8 mouse cellular contexts compared by ENCODE assay signal in the genomic region with DNA sequence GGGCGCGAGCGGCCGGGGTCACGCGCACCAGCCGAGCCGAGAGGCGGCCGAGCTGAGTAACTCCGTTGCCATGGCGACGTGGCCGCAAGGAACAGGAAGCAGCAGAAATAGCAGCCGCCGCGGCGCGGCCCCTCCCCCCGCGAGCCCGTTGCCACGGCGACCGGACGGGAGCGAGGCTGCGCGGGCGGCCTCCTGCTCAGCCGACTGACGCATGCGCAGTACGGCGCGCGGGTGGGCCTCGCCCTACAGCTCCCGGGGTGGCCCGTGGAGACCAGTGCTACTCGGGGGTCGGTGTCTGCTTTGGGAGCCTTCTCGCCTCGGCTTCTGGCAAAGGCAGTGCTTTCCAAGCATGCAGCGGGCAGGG.
A peak's percentile ranks its signal among the peaks of the same experiment; 100 is the strongest.
DNase-seq lines count a peak whose midpoint lies in the region; ATAC-seq and TF ChIP-seq lines count a peak whose summit lies in the region.

No protein-coding gene starts in this region.

- DNase-seq in CD4-positive helper T cell, adult 2 months (ENCODE audit: low read depth, low spot score) = peak; percentile 98
- DNase-seq in brain, embryonic 18.5 days (ENCODE audit: low read depth, low spot score) = peak; percentile 96
- DNase-seq in kidney, postnatal 0 days (ENCODE audit: low spot score) = peak; percentile 98
- peak; percentile 99 for DNase-seq in liver, embryonic 11.5 days (ENCODE audit: low spot score)
- DNase-seq in naive thymus-derived CD4-positive, alpha-beta T cell, adult 2 months (ENCODE audit: low read depth) = peak; percentile 99

- H3K4me3 ChIP-seq in heart, embryonic 12.5 days = peak overlapping the region; percentile 45
- peak overlapping the region; percentile 26 for H3K4me3 ChIP-seq in kidney, postnatal 0 days (replicated peaks; ENCODE audit: low read depth, low read length)
- H3K4me3 ChIP-seq in liver, embryonic 11.5 days (ENCODE audit: low read depth, low read length) = peak overlapping the region; percentile 61
- H3K4me3 ChIP-seq in stomach, embryonic 14.5 days (ENCODE audit: low read depth, low read length) = peak overlapping the region; percentile 40

- H3K27me3 ChIP-seq in heart, embryonic 12.5 days (replicated peaks) = no peaks in the 10 kb centered on the region
- H3K27me3 ChIP-seq in kidney, postnatal 0 days (ENCODE audit: insufficient read depth, low read length) = no peaks in the 10 kb centered on the region
- H3K27me3 ChIP-seq in liver, embryonic 11.5 days (replicated peaks; ENCODE audit: control insufficient read depth, insufficient read depth, low read length) = no peaks in the 10 kb centered on the region
- no peaks in the 10 kb centered on the region for H3K27me3 ChIP-seq in stomach, embryonic 14.5 days (ENCODE audit: control insufficient read depth, insufficient read depth, low read length)

- no peaks in the 10 kb centered on the region for H3K9me3 ChIP-seq in heart, embryonic 12.5 days (replicated peaks)
- H3K9me3 ChIP-seq in kidney, postnatal 0 days (replicated peaks; ENCODE audit: low read length) = no peaks in the 10 kb centered on the region
- H3K9me3 ChIP-seq in liver, embryonic 11.5 days (ENCODE audit: control insufficient read depth, low read length) = no peaks in the 10 kb centered on the region
- H3K9me3 ChIP-seq in stomach, embryonic 14.5 days (ENCODE audit: control insufficient read depth, low read depth, low read length) = no peaks in the 10 kb centered on the region

- H3K36me3 ChIP-seq in heart, embryonic 12.5 days = no peaks in the 10 kb centered on the region
- H3K36me3 ChIP-seq in kidney, postnatal 0 days (ENCODE audit: insufficient read depth, low read length) = no peaks in the 10 kb centered on the region
- no peaks in the 10 kb centered on the region for H3K36me3 ChIP-seq in liver, embryonic 11.5 days (ENCODE audit: control insufficient read depth, insufficient read depth, low read length)
- no peaks in the 10 kb centered on the region for H3K36me3 ChIP-seq in stomach, embryonic 14.5 days (ENCODE audit: control insufficient read depth, insufficient read depth, low read length)

- ATAC-seq in erythroid progenitor cell, adult 5-6 weeks (replicated peaks; ENCODE audit: low FRiP score, poor library complexity, severe bottlenecking) = peak; percentile 69
- peak; percentile 90 for ATAC-seq in heart, embryonic 12.5 days (ENCODE audit: insufficient number of reproducible peaks, low FRiP score)
- peak; percentile 80 for ATAC-seq in kidney, postnatal 0 days (replicated peaks; ENCODE audit: low FRiP score, low read depth)
- ATAC-seq in liver, embryonic 11.5 days (replicated peaks; ENCODE audit: low FRiP score) = peak; percentile 87
- peak; percentile 81 for ATAC-seq in stomach, embryonic 14.5 days (ENCODE audit: insufficient number of reproducible peaks, insufficient read depth, low FRiP score, low read depth)

- 0% methylated on average over 45 of the region's 45 CpGs for WGBS in heart, embryonic 12.5 days
- under 1% methylated on average over 45 of the region's 45 CpGs for WGBS in kidney, postnatal 0 days
- WGBS in liver, embryonic 11.5 days = under 1% methylated on average over 44 of the region's 45 CpGs
- WGBS in stomach, embryonic 14.5 days = under 1% methylated on average over 34 of the region's 45 CpGs

- TF ChIP-seq CTCF in kidney, postnatal 0 days (IDR thresholded peaks at IDR 0.05; ENCODE audit: low read depth) = no peak

- peaks cover 47% of the 10 kb centered on the region for H3K4me1 ChIP-seq in heart, embryonic 12.5 days (replicated peaks)
- H3K4me1 ChIP-seq in kidney, postnatal 0 days (replicated peaks; ENCODE audit: insufficient read depth, low read length) = peaks cover 58% of the 10 kb centered on the region
- peaks cover 36% of the 10 kb centered on the region for H3K4me1 ChIP-seq in liver, embryonic 11.5 days (replicated peaks; ENCODE audit: control insufficient read depth, insufficient read depth, low read length)
- peaks cover 47% of the 10 kb centered on the region for H3K4me1 ChIP-seq in stomach, embryonic 14.5 days (ENCODE audit: control insufficient read depth, insufficient read depth, low read length)

- peak overlapping the region; percentile 79 for H3K4me2 ChIP-seq in heart, embryonic 12.5 days
- peak overlapping the region; percentile 71 for H3K4me2 ChIP-seq in kidney, postnatal 0 days (ENCODE audit: low read length)
- H3K4me2 ChIP-seq in liver, embryonic 11.5 days = peak overlapping the region; percentile 95
- peak overlapping the region; percentile 73 for H3K4me2 ChIP-seq in stomach, embryonic 14.5 days (replicated peaks; ENCODE audit: low read depth, low read length)

- peak overlapping the region; percentile 83 for H3K9ac ChIP-seq in heart, embryonic 12.5 days
- peak overlapping the region; percentile 73 for H3K9ac ChIP-seq in kidney, postnatal 0 days (ENCODE audit: low read depth, low read length)
- peak overlapping the region; percentile 75 for H3K9ac ChIP-seq in liver, embryonic 11.5 days (ENCODE audit: low read depth, low read length)
- peak overlapping the region; percentile 65 for H3K9ac ChIP-seq in stomach, embryonic 14.5 days (replicated peaks; ENCODE audit: low read depth, low read length)

- peak overlapping the region; percentile 96 for H3K27ac ChIP-seq in heart, embryonic 12.5 days (ENCODE audit: poor library complexity, severe bottlenecking)
- H3K27ac ChIP-seq in kidney, postnatal 0 days = peak overlapping the region; percentile 98
- H3K27ac ChIP-seq in liver, embryonic 11.5 days (ENCODE audit: low read depth, low read length) = peak overlapping the region; percentile 83
- H3K27ac ChIP-seq in stomach, embryonic 14.5 days (ENCODE audit: low read length) = peak overlapping the region; percentile 100

Comparison
In these comparisons a context has a peak if more than half of its experiments do, and no peak if none do; other contexts are left out.
1. Peak in every context shown above with its lines: DNase-seq, ATAC-seq, H3K4me3 ChIP-seq and H3K27ac ChIP-seq.